Comparison of ENCODE assay signal across 20 mouse cellular contexts in genomic region chr2:53222242-53222641, GRCm38 (mm10). TPM values are rescaled to one million over a fixed set of nuclear protein-coding genes. Genes with fewer than 3 reads are reported as not detected.
DNase-seq lines count a peak whose midpoint lies in the region; TF ChIP-seq lines count a peak whose summit lies in the region.
"Had no signal": no experiment of that assay in that cellular context is flagged by ENCODE, and none has a peak within 500 bp of the region (broad histone marks: within the 10 kb centered on the region; RNA-seq: fewer than 3 reads in every experiment).

No protein-coding gene starts in this region.

- DNase-seq in gastrocnemius, adult 18-20 months (ENCODE audit: low spot score), result peak; percentile 19
- no peak for DNase-seq in gastrocnemius, postnatal 36 days
- DNase-seq in heart, adult 11 months, result peak; percentile 85
- no peak for DNase-seq in heart, postnatal 25 days (ENCODE audit: low spot score)
- DNase-seq in heart, postnatal 10 days, result peak; percentile 25 to 53
- no peak for DNase-seq in heart, postnatal 36 days
- DNase-seq in heart, postnatal 4 days, result peak; percentile 13
- no peak for DNase-seq in layer of hippocampus, adult 2 months (ENCODE audit: low spot score in 2 of 2)
- DNase-seq: adrenal gland, adult 2 months; adrenal gland, postnatal 14 days; cerebellum, adult 11 months; cerebellum, adult 2 months; cerebellum, adult 9-11 months; cerebellum, postnatal 36 days; kidney, adult 2 months had no signal

- intact Hi-C loops in gastrocnemius, postnatal 36 days (cut with DNase I), result no loop called here
- intact Hi-C loops in heart, postnatal 25 days (cut with DNase I), result no loop called here
- intact Hi-C loops in heart, postnatal 10 days (cut with DNase I), result no loop called here
- intact Hi-C loops in heart, postnatal 36 days (cut with DNase I), result no loop called here

- no peak overlapping the region for H3K4me3 ChIP-seq in layer of hippocampus, adult 2 months
- H3K4me3 ChIP-seq: forebrain, embryonic 10.5 days; forebrain, embryonic 15.5 days; heart, embryonic 15.5 days; hindbrain, embryonic 12.5 days; hindbrain, embryonic 15.5 days had no signal

- no peak overlapping the region for H3K27ac ChIP-seq in layer of hippocampus, adult 2 months
- H3K27ac ChIP-seq: forebrain, embryonic 10.5 days; forebrain, embryonic 15.5 days; heart, embryonic 15.5 days; hindbrain, embryonic 12.5 days; hindbrain, embryonic 15.5 days had no signal

- no peak for TF ChIP-seq CTCF in layer of hippocampus, adult 2 months (conservative IDR thresholded peaks at IDR 0.05)

RNA-seq across cellular contexts. Expression of gene Arl6ip6, which starts 30.7 kb away (rescaled TPM):
- 10 to 100 TPM; 12.6 to 13.0 TPM for total RNA-seq in gastrocnemius, adult 18-20 months (2021)
- 1 to 10 TPM; 5.4 to 9.6 TPM for total RNA-seq in gastrocnemius, postnatal 36 days (2021)
- total RNA-seq in heart, postnatal 25 days (2021), result 10 to 100 TPM; 10.8 to 15.8 TPM
- total RNA-seq in heart, postnatal 10 days (2021), result 10 to 100 TPM; 17.1 to 22.9 TPM
- 10 to 100 TPM; 12.5 to 13.2 TPM for total RNA-seq in heart, postnatal 36 days (2021)
- 10 to 100 TPM; 23.3 to 24.3 TPM for total RNA-seq in heart, postnatal 4 days (2021)
- 10 to 100 TPM; 11.1 to 12.9 TPM for total RNA-seq in layer of hippocampus, adult 2 months (2021)

RNA-seq across cellular contexts. Expression of gene Prpf40a, which starts 31.2 kb away (rescaled TPM):
- 10 to 100 TPM; 30.8 to 32.2 TPM for total RNA-seq in gastrocnemius, adult 18-20 months (2021)
- 10 to 100 TPM; 26.1 to 29.0 TPM for total RNA-seq in gastrocnemius, postnatal 36 days (2021)
- 10 to 100 TPM; 30.0 to 31.4 TPM for total RNA-seq in heart, postnatal 25 days (2021)
- 10 to 100 TPM; 45.5 to 46.4 TPM for total RNA-seq in heart, postnatal 10 days (2021)
- total RNA-seq in heart, postnatal 36 days (2021), result 10 to 100 TPM; 27.8 to 31.5 TPM
- 10 to 100 TPM; 56.8 to 57.1 TPM for total RNA-seq in heart, postnatal 4 days (2021)
- 10 to 100 TPM; 45.9 to 52.0 TPM for total RNA-seq in layer of hippocampus, adult 2 months (2021)

Comparison
In these comparisons a context has a peak if more than half of its experiments do, and no peak if none do; other contexts are left out.
1. DNase-seq: peak in gastrocnemius, adult 18-20 months (single experiment), heart, adult 11 months (single experiment), heart, postnatal 10 days (2 of 2) and heart, postnatal 4 days (single experiment); none in gastrocnemius, postnatal 36 days (0 of 2), heart, postnatal 25 days (single experiment), heart, postnatal 36 days (0 of 2) and layer of hippocampus, adult 2 months (0 of 2).